Mouse (Mus musculus) ES-E14 (cell line): ENCODE measurements around the gene Sh3glb2.

Experiments
- HCFC1 ChIP-seq: IDR thresholded peaks from 2 replicates; pipeline ENCODE4 v1.6.1; 2012; ENCODE audit warnings: low read length, inconsistent platforms, borderline replicate concordance; ENCODE audit not compliant: insufficient read depth
- MAFK ChIP-seq: IDR thresholded peaks from 2 replicates; pipeline ENCODE4 v1.6.1; 2014; ENCODE audit warnings: mild to moderate bottlenecking, low read depth, low read length, inconsistent platforms; ENCODE audit not compliant: insufficient read depth

GRCm38 (mm10) chr2:30323111-30323510, 36.0 kb downstream of the Sh3glb2 start:
- TF ChIP-seq MAFK, result no peak
- TF ChIP-seq HCFC1, result no peak
